Mouse (Mus musculus) embryonic fibroblast, embryonic 13.5 days (primary cell): ENCODE data around the gene Tfb2m.

ENCODE experiments used
- CTCF ChIP-seq: IDR thresholded peaks from 2 replicates; pipeline ENCODE4 v1.5.1; 2011; ENCODE audit warnings: mild to moderate bottlenecking, control low read depth, low read length, moderate library complexity, borderline replicate concordance; ENCODE audit not compliant: insufficient read depth
- POLR2A ChIP-seq: IDR thresholded peaks from 2 replicates; pipeline ENCODE4 v1.6.1; 2011; ENCODE audit warnings: low read depth, mild to moderate bottlenecking, control low read depth, low read length, moderate library complexity

DNA sequence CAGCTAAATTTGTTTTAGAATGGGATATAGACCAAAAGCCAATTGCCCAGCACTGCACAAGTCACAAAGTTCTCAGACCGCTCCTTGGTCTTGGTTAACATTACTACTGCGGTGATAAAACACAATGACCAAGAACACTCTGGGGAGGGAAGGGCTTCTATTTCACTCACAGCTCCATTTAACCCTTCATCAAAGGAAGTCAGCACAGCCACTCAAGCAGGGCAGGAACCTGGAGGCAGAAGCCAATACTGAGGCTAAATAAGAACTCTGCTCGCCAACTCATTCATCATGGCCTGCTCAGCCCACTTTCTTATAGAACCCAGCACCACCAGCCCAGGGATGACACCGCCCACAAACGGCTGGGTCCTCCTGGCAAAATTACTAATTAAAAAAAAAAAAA, 57.5 kb downstream of the Tfb2m start:
- no peak for TF ChIP-seq CTCF
- TF ChIP-seq POLR2A = no peak
